Mouse (Mus musculus): ENCODE results near the gene Chuk. TPM values are rescaled to one million over a fixed set of nuclear protein-coding genes. Genes with fewer than 3 reads are reported as not detected.

The Chuk gene
- polyA plus RNA-seq, 1 experiment from 2014 or later: 35.1 TPM

DNA sequence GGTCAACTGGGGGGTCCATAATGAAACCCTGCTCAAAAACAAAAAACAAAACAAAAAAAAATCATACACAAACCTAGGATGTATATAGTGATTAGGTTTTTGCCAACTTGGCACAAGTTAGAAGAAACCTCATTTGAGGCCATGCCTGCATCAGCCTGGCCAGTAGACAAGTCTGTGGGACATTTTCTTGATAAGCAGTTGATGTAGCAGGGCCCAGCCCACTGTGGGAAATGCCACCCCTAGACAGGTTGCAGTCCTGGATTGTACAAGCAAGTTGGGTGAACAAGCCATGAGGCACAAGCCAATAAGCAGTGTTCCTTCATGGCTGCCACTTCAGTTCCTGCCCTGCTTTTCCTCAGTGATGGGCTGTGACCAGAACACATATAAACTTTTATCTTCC, 6.4 kb downstream of the Chuk start:
- H3K36me3 ChIP-seq: peaks cover 22% of the 10 kb centered on the region
- H3K27me3 ChIP-seq: no peaks in the 10 kb centered on the region
- H3K4me2 ChIP-seq: no peak overlapping the region
- H3K9me3 ChIP-seq: no peaks in the 10 kb centered on the region
- no peak overlapping the region for H3K4me3 ChIP-seq
- no peak for ATAC-seq (ENCODE audit: insufficient number of reproducible peaks, low FRiP score, low TSS enrichment, low read depth)
- peaks cover 1% of the 10 kb centered on the region; the same call in 1 of the 2 replicates for H3K4me1 ChIP-seq
- no peak overlapping the region for H3K9ac ChIP-seq
- no peak overlapping the region for H3K27ac ChIP-seq

DNA sequence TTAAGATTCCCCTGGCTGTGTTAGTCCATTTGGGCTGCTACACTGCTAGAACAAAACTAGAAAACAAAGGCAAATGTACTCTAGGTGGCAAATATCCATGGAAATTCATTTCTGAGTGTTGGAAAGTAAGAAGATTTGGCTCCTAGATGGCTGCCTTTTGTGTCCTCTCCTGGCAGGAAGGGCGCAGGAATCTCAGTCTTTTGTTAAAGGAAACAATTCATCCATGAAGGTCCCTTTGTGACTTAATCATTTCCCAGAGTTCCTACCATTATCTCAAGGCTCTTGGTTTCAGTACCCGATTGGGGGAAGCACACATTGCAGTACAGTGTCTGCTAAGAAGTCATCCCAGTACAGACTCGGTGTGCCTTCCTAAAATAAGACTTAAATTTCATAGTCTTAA, 21.0 kb downstream of the Chuk start:
- H3K4me3 ChIP-seq: no peak overlapping the region
- no peak overlapping the region for H3K27ac ChIP-seq
- no peaks in the 10 kb centered on the region for H3K27me3 ChIP-seq
- H3K36me3 ChIP-seq: peaks cover 50% of the 10 kb centered on the region
- H3K9me3 ChIP-seq: no peaks in the 10 kb centered on the region
- ATAC-seq (ENCODE audit: insufficient number of reproducible peaks, low FRiP score, low TSS enrichment, low read depth): no peak
- no peak overlapping the region for H3K4me2 ChIP-seq
- H3K4me1 ChIP-seq: no peaks in the 10 kb centered on the region
- no peak overlapping the region for H3K9ac ChIP-seq
- WGBS: 94% methylated on average over 3 of the region's 3 CpGs

- H3K9ac ChIP-seq: no peak overlapping the region
- no peaks in the 10 kb centered on the region for H3K9me3 ChIP-seq
- no peak overlapping the region for H3K4me2 ChIP-seq
- no peak overlapping the region for H3K27ac ChIP-seq
- no peaks in the 10 kb centered on the region for H3K4me1 ChIP-seq
- no peak for ATAC-seq (ENCODE audit: insufficient number of reproducible peaks, low FRiP score, low TSS enrichment, low read depth)
- 75% methylated on average over 2 of the region's 2 CpGs for WGBS
- H3K27me3 ChIP-seq: no peaks in the 10 kb centered on the region
- no peak overlapping the region for H3K4me3 ChIP-seq
- H3K36me3 ChIP-seq: peaks cover 53% of the 10 kb centered on the region
Measured at GRCm38 (mm10) chr19:44080920-44081319, 26.4 kb downstream of the Chuk start.

- H3K36me3 ChIP-seq: peaks cover 57% of the 10 kb centered on the region
- no peaks in the 10 kb centered on the region for H3K4me1 ChIP-seq
- H3K9ac ChIP-seq: no peak overlapping the region
- 78% methylated on average over 2 of the region's 2 CpGs for WGBS
- ATAC-seq (ENCODE audit: insufficient number of reproducible peaks, low FRiP score, low TSS enrichment, low read depth): no peak
- H3K27me3 ChIP-seq: no peaks in the 10 kb centered on the region
- no peak overlapping the region for H3K4me3 ChIP-seq
- no peaks in the 10 kb centered on the region for H3K9me3 ChIP-seq
- no peak overlapping the region for H3K4me2 ChIP-seq
- H3K27ac ChIP-seq: no peak overlapping the region
Measured at GRCm38 (mm10) chr19:44080023-44080422, 27.3 kb downstream of the Chuk start.

GRCm38 (mm10) chr19:44077024-44077423, 30.3 kb downstream of the Chuk start:
- H3K27me3 ChIP-seq: no peaks in the 10 kb centered on the region
- H3K27ac ChIP-seq: no peak overlapping the region
- peaks cover 50% of the 10 kb centered on the region for H3K36me3 ChIP-seq
- 81% methylated on average over 4 of the region's 4 CpGs for WGBS
- no peak overlapping the region for H3K4me3 ChIP-seq
- no peak overlapping the region for H3K9ac ChIP-seq
- no peaks in the 10 kb centered on the region for H3K9me3 ChIP-seq
- no peaks in the 10 kb centered on the region for H3K4me1 ChIP-seq
- no peak for ATAC-seq (ENCODE audit: insufficient number of reproducible peaks, low FRiP score, low TSS enrichment, low read depth)
- H3K4me2 ChIP-seq: no peak overlapping the region

DNA sequence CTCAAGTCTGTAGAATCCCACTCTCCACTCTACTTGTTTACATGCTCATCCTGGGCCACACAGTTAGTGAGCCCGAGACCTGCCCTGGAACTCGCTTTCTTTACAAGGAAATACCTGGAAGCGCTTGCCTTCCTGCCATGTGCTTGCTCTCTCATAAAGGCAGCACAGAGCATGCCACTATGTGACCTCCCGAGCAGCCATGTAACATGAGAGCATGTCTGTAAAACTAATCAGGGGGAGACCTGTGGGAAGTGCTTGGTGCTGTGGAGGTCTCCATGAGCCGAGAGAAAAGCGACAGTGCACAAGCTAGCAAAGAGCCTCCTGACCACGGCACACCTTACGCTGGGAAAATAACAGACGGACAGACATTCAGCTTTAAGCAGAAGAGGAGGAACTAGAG, 30.8 kb downstream of the Chuk start:
- Histone ChIP-seq H3K9ac (no peak overlapping the region), H3K4me3 (no peak overlapping the region), H3K27ac (no peak overlapping the region), H3K4me2 (no peak overlapping the region), H3K36me3 (peaks cover 48% of the 10 kb centered on the region), H3K9me3 (no peaks in the 10 kb centered on the region), H3K27me3 (no peaks in the 10 kb centered on the region), H3K4me1 (peaks cover 3% of the 10 kb centered on the region)
- WGBS: 42% methylated on average over 9 of the region's 9 CpGs
- no peak for ATAC-seq (ENCODE audit: insufficient number of reproducible peaks, low FRiP score, low TSS enrichment, low read depth)

DNA sequence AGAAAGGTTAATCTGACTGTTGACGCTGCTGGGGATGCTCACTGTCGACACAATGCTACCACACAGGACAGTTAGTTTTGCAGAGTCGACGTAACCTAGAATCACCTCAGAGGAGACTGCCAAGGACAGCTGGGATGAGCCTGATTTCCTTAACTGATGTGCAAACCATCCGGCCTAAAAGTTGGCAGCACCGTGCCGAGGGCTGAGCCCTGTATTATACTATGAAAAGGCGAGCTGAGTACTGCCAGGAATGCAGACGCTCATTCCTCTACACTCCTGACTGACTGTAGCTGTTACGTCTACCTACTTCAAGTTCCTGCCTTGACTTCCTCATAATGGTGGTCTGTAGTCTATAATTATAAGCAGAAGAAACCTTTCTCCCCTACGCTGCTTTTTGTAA, 32.3 kb downstream of the Chuk start:
- Histone ChIP-seq H3K9me3 (no peaks in the 10 kb centered on the region), H3K27me3 (no peaks in the 10 kb centered on the region), H3K27ac (no peak overlapping the region), H3K4me3 (no peak overlapping the region), H3K36me3 (peaks cover 40% of the 10 kb centered on the region), H3K4me2 (no peak overlapping the region), H3K9ac (no peak overlapping the region), H3K4me1 (peaks cover 11% of the 10 kb centered on the region)
- 70% methylated on average over 11 of the region's 11 CpGs for WGBS
- ATAC-seq (ENCODE audit: insufficient number of reproducible peaks, low FRiP score, low TSS enrichment, low read depth): no peak

DNA sequence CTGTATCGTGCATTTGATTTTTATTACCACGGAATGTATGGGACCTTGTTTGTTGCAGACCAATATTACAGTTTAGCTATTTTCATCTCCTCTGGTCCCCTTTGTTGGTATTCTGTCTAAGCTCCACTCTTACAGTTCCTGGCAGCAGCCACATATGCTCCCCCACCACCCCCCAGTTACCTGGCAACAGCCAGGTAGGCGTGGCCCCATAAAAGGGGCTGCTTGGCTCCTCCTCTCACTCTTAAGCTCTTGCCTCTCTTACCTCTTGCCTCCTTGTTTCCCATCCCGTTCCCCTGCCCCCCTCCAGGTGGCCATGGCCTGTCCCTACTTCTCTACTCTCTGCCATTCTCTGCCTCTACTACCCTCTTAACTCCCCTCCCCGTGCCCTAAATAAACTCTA, 36.1 kb downstream of the Chuk start:
- no peak overlapping the region for H3K9ac ChIP-seq
- no peak overlapping the region; the same call in 1 of the 2 replicates for H3K4me2 ChIP-seq
- no peak for ATAC-seq (ENCODE audit: insufficient number of reproducible peaks, low FRiP score, low TSS enrichment, low read depth)
- 33% methylated on average over 5 of the region's 5 CpGs for WGBS
- no peaks in the 10 kb centered on the region for H3K9me3 ChIP-seq
- no peak overlapping the region for H3K4me3 ChIP-seq
- H3K27me3 ChIP-seq: no peaks in the 10 kb centered on the region
- peaks cover 17% of the 10 kb centered on the region for H3K36me3 ChIP-seq
- peaks cover 28% of the 10 kb centered on the region for H3K4me1 ChIP-seq
- H3K27ac ChIP-seq: 0 out of 2 replicates have a peak overlapping the region, but pooled peaks have one; percentile 19

- peaks cover 28% of the 10 kb centered on the region for H3K4me1 ChIP-seq
- H3K9me3 ChIP-seq: no peaks in the 10 kb centered on the region
- ATAC-seq (ENCODE audit: insufficient number of reproducible peaks, low FRiP score, low TSS enrichment, low read depth): no peak
- H3K4me2 ChIP-seq: peak overlapping the region; percentile 79
- no peaks in the 10 kb centered on the region for H3K27me3 ChIP-seq
- peak overlapping the region; percentile 65 for H3K27ac ChIP-seq
- 0 out of 2 replicates have a peak overlapping the region, but pooled peaks have one; percentile 36 for H3K9ac ChIP-seq
- H3K4me3 ChIP-seq: peak overlapping the region; percentile 84
- 5% methylated on average over 4 of the region's 4 CpGs for WGBS
- peaks cover 10% of the 10 kb centered on the region for H3K36me3 ChIP-seq
Measured at GRCm38 (mm10) chr19:44069914-44070232, 37.4 kb downstream of the Chuk start.

- ATAC-seq (ENCODE audit: insufficient number of reproducible peaks, low FRiP score, low TSS enrichment, low read depth): peak; percentile 89
- H3K4me2 ChIP-seq: peak within 1 kb of the TSS; percentile 79
- peaks cover 28% of the 10 kb centered on the region for H3K4me1 ChIP-seq
- H3K4me3 ChIP-seq: peak within 1 kb of the TSS; percentile 84
- H3K9me3 ChIP-seq: no peaks in the 10 kb centered on the region
- WGBS: under 1% methylated on average over 75 of the region's 75 CpGs
- no peaks in the 10 kb centered on the region for H3K27me3 ChIP-seq
- peak within 1 kb of the TSS; percentile 71 for H3K9ac ChIP-seq
- H3K36me3 ChIP-seq: peaks cover 14% of the 10 kb centered on the region
- peak within 1 kb of the TSS; percentile 75 for H3K27ac ChIP-seq
Measured at GRCm38 (mm10) chr19:44069121-44069913, 38.0 kb downstream of the Chuk start, which contains the start of gene Erlin1. Gene Erlin1 (minus strand): TSS chr19:44069785.

DNA sequence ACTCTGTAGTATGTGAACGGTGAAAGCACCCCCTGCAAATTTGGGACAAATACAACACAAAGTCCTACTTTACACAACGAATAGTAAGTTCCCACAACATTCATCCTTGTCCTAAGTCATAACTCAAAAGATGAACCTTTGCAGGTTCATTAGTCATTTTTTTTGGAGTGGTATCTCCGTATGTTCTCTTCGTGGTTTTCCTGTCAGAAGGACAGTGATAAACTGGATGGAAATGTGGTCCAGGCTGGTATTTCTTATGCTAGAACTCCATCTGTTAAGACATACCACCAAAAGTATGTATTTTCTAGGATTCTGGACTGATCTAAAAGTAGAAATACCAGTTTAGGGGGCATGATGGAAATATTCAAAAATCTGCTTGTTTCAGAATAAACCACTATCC, 39.0 kb downstream of the Chuk start:
- peaks cover 21% of the 10 kb centered on the region for H3K36me3 ChIP-seq
- no peak for ATAC-seq (ENCODE audit: insufficient number of reproducible peaks, low FRiP score, low TSS enrichment, low read depth)
- WGBS: 70% methylated on average over 4 of the region's 4 CpGs
- no peak overlapping the region for H3K27ac ChIP-seq
- peak overlapping the region; percentile 71; the same call in 1 of the 2 replicates for H3K9ac ChIP-seq
- peaks cover 28% of the 10 kb centered on the region for H3K4me1 ChIP-seq
- no peaks in the 10 kb centered on the region for H3K9me3 ChIP-seq
- no peaks in the 10 kb centered on the region for H3K27me3 ChIP-seq
- peak overlapping the region; percentile 79 for H3K4me2 ChIP-seq
- peak overlapping the region; percentile 84 for H3K4me3 ChIP-seq

- H3K27ac ChIP-seq: no peak overlapping the region
- no peak for ATAC-seq (ENCODE audit: insufficient number of reproducible peaks, low FRiP score, low TSS enrichment, low read depth)
- 66% methylated on average over 9 of the region's 9 CpGs for whole genome bisulfite sequencing
- H3K4me3 ChIP-seq: 0 out of 2 replicates have a peak overlapping the region, but pooled peaks have one; percentile 84
- H3K4me1 ChIP-seq: peaks cover 28% of the 10 kb centered on the region
- H3K4me2 ChIP-seq: peak overlapping the region; percentile 3; the same call in 1 of the 2 replicates
- peaks cover 23% of the 10 kb centered on the region for H3K36me3 ChIP-seq
- H3K9ac ChIP-seq: no peak overlapping the region
- H3K27me3 ChIP-seq: no peaks in the 10 kb centered on the region
- H3K9me3 ChIP-seq: no peaks in the 10 kb centered on the region
Measured at GRCm38 (mm10) chr19:44067323-44068049, 39.8 kb downstream of the Chuk start.
